Mouse (Mus musculus): Measurements from ENCODE around the gene Gfpt2. TPM values are rescaled to one million over a fixed set of nuclear protein-coding genes. Genes with fewer than 3 reads are reported as not detected.

Gfpt2 gene
- polyA plus RNA-seq, 1 experiment from 2014 or later, result 7.0 TPM

GRCm38 (mm10) chr11:49774894-49775293 is 19.1 kb upstream of the Gfpt2 start:
- Histone ChIP-seq H3K9me3 (ENCODE audit: control insufficient read depth, low read length) (no peaks in the 10 kb centered on the region), H3K4me3 (ENCODE audit: low read depth, low read length) (no peak overlapping the region), H3K27me3 (replicated peaks; ENCODE audit: control insufficient read depth, insufficient read depth, low read length) (no peaks in the 10 kb centered on the region), H3K4me2 (ENCODE audit: low read length) (no peak overlapping the region), H3K4me1 (replicated peaks; ENCODE audit: control insufficient read depth, insufficient read depth, low read length) (no peaks in the 10 kb centered on the region), H3K27ac (ENCODE audit: low read depth) (no peak overlapping the region), H3K36me3 (ENCODE audit: control insufficient read depth, insufficient read depth, low read length) (no peaks in the 10 kb centered on the region), H3K9ac (ENCODE audit: low read length) (no peak overlapping the region)
- ATAC-seq (replicated peaks; ENCODE audit: low FRiP score, low TSS enrichment, low read depth) (no peak), DNase-seq (ENCODE audit: low spot score) (no peak)
- WGBS, result 83% methylated on average over 4 of the region's 4 CpGs

- H3K4me2 ChIP-seq (ENCODE audit: low read length), result no peak overlapping the region
- WGBS, result 92% methylated on average over 6 of the region's 6 CpGs
- no peaks in the 10 kb centered on the region for H3K27me3 ChIP-seq (replicated peaks; ENCODE audit: control insufficient read depth, insufficient read depth, low read length)
- H3K4me3 ChIP-seq (ENCODE audit: low read depth, low read length), result no peak overlapping the region
- no peaks in the 10 kb centered on the region for H3K9me3 ChIP-seq (ENCODE audit: control insufficient read depth, low read length)
- H3K36me3 ChIP-seq (ENCODE audit: control insufficient read depth, insufficient read depth, low read length), result no peaks in the 10 kb centered on the region
- DNase-seq (ENCODE audit: low spot score) (no peak), ATAC-seq (replicated peaks; ENCODE audit: low FRiP score, low TSS enrichment, low read depth) (no peak)
- no peaks in the 10 kb centered on the region for H3K4me1 ChIP-seq (replicated peaks; ENCODE audit: control insufficient read depth, insufficient read depth, low read length)
- no peak overlapping the region for H3K9ac ChIP-seq (ENCODE audit: low read length)
- H3K27ac ChIP-seq (ENCODE audit: low read depth), result no peak overlapping the region
These were observed 15.1 kb upstream of the Gfpt2 start for GRCm38 (mm10) chr11:49778844-49779243.

GRCm38 (mm10) chr11:49780161-49780817 is 13.7 kb upstream of the Gfpt2 start:
- no peak for ATAC-seq (replicated peaks; ENCODE audit: low FRiP score, low TSS enrichment, low read depth)
- H3K27me3 ChIP-seq (replicated peaks; ENCODE audit: control insufficient read depth, insufficient read depth, low read length), result no peaks in the 10 kb centered on the region
- no peaks in the 10 kb centered on the region for H3K36me3 ChIP-seq (ENCODE audit: control insufficient read depth, insufficient read depth, low read length)
- no peak overlapping the region for H3K4me3 ChIP-seq (ENCODE audit: low read depth, low read length)
- no peaks in the 10 kb centered on the region for H3K4me1 ChIP-seq (replicated peaks; ENCODE audit: control insufficient read depth, insufficient read depth, low read length)
- DNase-seq (ENCODE audit: low spot score), result no peak
- WGBS, result 70% methylated on average over 4 of the region's 4 CpGs
- no peak overlapping the region for H3K27ac ChIP-seq (ENCODE audit: low read depth)
- H3K9ac ChIP-seq (ENCODE audit: low read length), result no peak overlapping the region
- no peaks in the 10 kb centered on the region for H3K9me3 ChIP-seq (ENCODE audit: control insufficient read depth, low read length)
- no peak overlapping the region for H3K4me2 ChIP-seq (ENCODE audit: low read length)

GRCm38 (mm10) chr11:49781833-49782399 is 12.1 kb upstream of the Gfpt2 start:
- no peak for ATAC-seq (replicated peaks; ENCODE audit: low FRiP score, low TSS enrichment, low read depth)

GRCm38 (mm10) chr11:49793131-49793530 is 847 bp upstream of the Gfpt2 start:
- Histone ChIP-seq H3K4me1 (replicated peaks; ENCODE audit: control insufficient read depth, insufficient read depth, low read length) (peaks cover 7% of the 10 kb centered on the region; the same call in 1 of the 2 replicates), H3K4me2 (ENCODE audit: low read length) (no peak overlapping the region), H3K4me3 (ENCODE audit: low read depth, low read length) (no peak overlapping the region), H3K9me3 (ENCODE audit: control insufficient read depth, low read length) (no peaks in the 10 kb centered on the region), H3K27ac (ENCODE audit: low read depth) (no peak overlapping the region), H3K9ac (ENCODE audit: low read length) (no peak overlapping the region), H3K36me3 (ENCODE audit: control insufficient read depth, insufficient read depth, low read length) (no peaks in the 10 kb centered on the region), H3K27me3 (replicated peaks; ENCODE audit: control insufficient read depth, insufficient read depth, low read length) (no peaks in the 10 kb centered on the region)
- WGBS, result 12% methylated on average over 14 of the region's 14 CpGs
- ATAC-seq (replicated peaks; ENCODE audit: low FRiP score, low TSS enrichment, low read depth) (0 out of 2 replicates have a peak, but pooled peaks have one; percentile 21), DNase-seq (ENCODE audit: low spot score) (no peak)

More at GRCm38 (mm10) chr11:49781833-49782399, 12.1 kb upstream of the Gfpt2 start:
- Histone ChIP-seq H3K27ac (ENCODE audit: low read depth) (no peak overlapping the region), H3K9me3 (ENCODE audit: control insufficient read depth, low read length) (no peaks in the 10 kb centered on the region), H3K4me3 (ENCODE audit: low read depth, low read length) (no peak overlapping the region), H3K36me3 (ENCODE audit: control insufficient read depth, insufficient read depth, low read length) (no peaks in the 10 kb centered on the region), H3K9ac (ENCODE audit: low read length) (no peak overlapping the region), H3K27me3 (replicated peaks; ENCODE audit: control insufficient read depth, insufficient read depth, low read length) (no peaks in the 10 kb centered on the region), H3K4me1 (replicated peaks; ENCODE audit: control insufficient read depth, insufficient read depth, low read length) (no peaks in the 10 kb centered on the region), H3K4me2 (ENCODE audit: low read length) (no peak overlapping the region)
- WGBS, result 51% methylated on average over 6 of the region's 6 CpGs
- DNase-seq (ENCODE audit: low spot score), result no peak

- no peaks in the 10 kb centered on the region for H3K36me3 ChIP-seq (ENCODE audit: control insufficient read depth, insufficient read depth, low read length)
- H3K9ac ChIP-seq (ENCODE audit: low read length), result peak overlapping the region; percentile 62
- no peaks in the 10 kb centered on the region for H3K27me3 ChIP-seq (replicated peaks; ENCODE audit: control insufficient read depth, insufficient read depth, low read length)
- peaks cover 7% of the 10 kb centered on the region; the same call in 1 of the 2 replicates for H3K4me1 ChIP-seq (replicated peaks; ENCODE audit: control insufficient read depth, insufficient read depth, low read length)
- WGBS, result 1% methylated on average over 45 of the region's 45 CpGs
- H3K27ac ChIP-seq (ENCODE audit: low read depth), result 0 out of 2 replicates have a peak overlapping the region, but pooled peaks have one; percentile 27
- DNase-seq (ENCODE audit: low spot score) (peak; percentile 75), ATAC-seq (replicated peaks; ENCODE audit: low FRiP score, low TSS enrichment, low read depth) (peak; percentile 64)
- H3K4me2 ChIP-seq (ENCODE audit: low read length), result peak overlapping the region; percentile 96
- peak overlapping the region; percentile 58 for H3K4me3 ChIP-seq (ENCODE audit: low read depth, low read length)
- no peaks in the 10 kb centered on the region for H3K9me3 ChIP-seq (ENCODE audit: control insufficient read depth, low read length)
These were observed 565 bp downstream of the Gfpt2 start for GRCm38 (mm10) chr11:49794342-49795144.

- Histone ChIP-seq H3K36me3 (ENCODE audit: control insufficient read depth, insufficient read depth, low read length) (no peaks in the 10 kb centered on the region), H3K4me1 (replicated peaks; ENCODE audit: control insufficient read depth, insufficient read depth, low read length) (peaks cover 6% of the 10 kb centered on the region), H3K4me2 (ENCODE audit: low read length) (no peak overlapping the region), H3K27me3 (replicated peaks; ENCODE audit: control insufficient read depth, insufficient read depth, low read length) (no peaks in the 10 kb centered on the region), H3K27ac (ENCODE audit: low read depth) (no peak overlapping the region), H3K9me3 (ENCODE audit: control insufficient read depth, low read length) (no peaks in the 10 kb centered on the region), H3K9ac (ENCODE audit: low read length) (no peak overlapping the region), H3K4me3 (ENCODE audit: low read depth, low read length) (no peak overlapping the region)
- DNase-seq (ENCODE audit: low spot score) (no peak), ATAC-seq (replicated peaks; ENCODE audit: low FRiP score, low TSS enrichment, low read depth) (no peak)
- 87% methylated on average over 6 of the region's 6 CpGs for WGBS
These were observed 5.0 kb downstream of the Gfpt2 start for GRCm38 (mm10) chr11:49798931-49799330.

- 49% methylated on average over 4 of the region's 4 CpGs for WGBS
- H3K4me3 ChIP-seq (ENCODE audit: low read depth, low read length), result no peak overlapping the region
- no peak for ATAC-seq (replicated peaks; ENCODE audit: low FRiP score, low TSS enrichment, low read depth)
These were observed 7.5 kb downstream of the Gfpt2 start for GRCm38 (mm10) chr11:49801516-49801915.

More at GRCm38 (mm10) chr11:49801516-49801915, 7.5 kb downstream of the Gfpt2 start:
- Histone ChIP-seq H3K4me2 (ENCODE audit: low read length) (no peak overlapping the region), H3K27me3 (replicated peaks; ENCODE audit: control insufficient read depth, insufficient read depth, low read length) (no peaks in the 10 kb centered on the region), H3K9me3 (ENCODE audit: control insufficient read depth, low read length) (no peaks in the 10 kb centered on the region), H3K36me3 (ENCODE audit: control insufficient read depth, insufficient read depth, low read length) (no peaks in the 10 kb centered on the region), H3K9ac (ENCODE audit: low read length) (no peak overlapping the region), H3K27ac (ENCODE audit: low read depth) (no peak overlapping the region), H3K4me1 (replicated peaks; ENCODE audit: control insufficient read depth, insufficient read depth, low read length) (peaks cover 3% of the 10 kb centered on the region; the same call in 1 of the 2 replicates)
- no peak for DNase-seq (ENCODE audit: low spot score)
